Mouse (Mus musculus): ENCODE results near the gene Cdx2.

GRCm38 (mm10) chr5:147354985-147355384, 47.9 kb upstream of the Cdx2 start:
- TF ChIP-seq CTCF (conservative IDR thresholded peaks at IDR 0.05; ENCODE audit: low read length) (no peak), NANOG (IDR thresholded peaks at IDR 0.05; ENCODE audit: borderline replicate concordance, low read length) (no peak)

All from E14TG2a.4 (cell line).